Mouse (Mus musculus) C3H10T1/2 (cell line): ENCODE measurements around the gene Spg7. TPM values are rescaled to one million over a fixed set of nuclear protein-coding genes. Genes with fewer than 3 reads are reported as not detected.

ENCODE experiments used
- polyA plus RNA-seq, 2 experiments: library from polyadenylated mRNA; unstranded; fragments of >200 nt; fragmentation: generic; extraction: Trizol; gene quantifications; one replicate each; pipeline ENCODE4 v1.2.1; 2012; ENCODE audit warnings: missing spikeins in 2 of 2

Spg7 gene
- polyA plus RNA-seq, result 10 to 100 TPM; 28.8 to 58.1 TPM

GRCm38 (mm10) chr8:123062721-123063120, at the start of gene Spg7:
TSS of gene Spg7 (plus strand) at chr8:123062942.

GRCm38 (mm10) chr8:123042158-123042973, 20.4 kb upstream of the Spg7 start, which contains the start of gene Ankrd11:
TSS of gene Ankrd11 (minus strand) at chr8:123042277.

GRCm38 (mm10) chr8:123101735-123102685, 39.3 kb downstream of the Spg7 start, which contains the start of gene Rpl13:
TSS of gene Rpl13 (plus strand) at chr8:123102350.

GRCm38 (mm10) chr8:123117127-123117731, 54.5 kb downstream of the Spg7 start, which contains the start of gene Cpne7:
TSS of gene Cpne7 (plus strand) at chr8:123117374.

Other genes with a start within 250 kb of the Spg7 start
- under 1 TPM in 1 of 2 experiments, not detected in 1; 0.01 TPM for gene Cdh15, start 215.0 kb upstream of the Spg7 start, polyA plus RNA-seq
- 10 to 100 TPM in 1 of 2 experiments, 1 to 10 TPM in 1; 6.0 to 33.9 TPM for gene Ankrd11, start 20.7 kb upstream of the Spg7 start, polyA plus RNA-seq
- 1,000 to 10,000 TPM; 3,327 to 4,550 TPM for gene Rpl13, start 39.4 kb downstream of the Spg7 start, polyA plus RNA-seq
- gene Cpne7, start 54.4 kb downstream of the Spg7 start, polyA plus RNA-seq, result under 1 TPM in 1 of 2 experiments, not detected in 1; 0.01 TPM
- under 1 TPM; 0.06 to 0.35 TPM for gene Sult5a1, start 95.4 kb downstream of the Spg7 start, polyA plus RNA-seq
- under 1 TPM; 0.11 to 0.68 TPM for gene Dpep1, start 123.3 kb downstream of the Spg7 start, polyA plus RNA-seq
- gene Chmp1a, start 149.8 kb downstream of the Spg7 start, polyA plus RNA-seq, result 10 to 100 TPM; 76.4 to 98.0 TPM
- 1 to 10 TPM in 1 of 2 experiments, under 1 TPM in 1; 0.55 to 8.9 TPM for gene Spata33, start 149.9 kb downstream of the Spg7 start, polyA plus RNA-seq
- 10 to 100 TPM; 27.0 to 43.1 TPM for gene Cdk10, start 161.9 kb downstream of the Spg7 start, polyA plus RNA-seq
- gene Spata2l, start 173.3 kb downstream of the Spg7 start, polyA plus RNA-seq, result 1 to 10 TPM; 1.1 to 4.4 TPM
- 10 to 100 TPM in 1 of 2 experiments, 1 to 10 TPM in 1; 2.3 to 15.3 TPM for gene Zfp276, start 191.3 kb downstream of the Spg7 start, polyA plus RNA-seq
- gene Vps9d1, start 191.4 kb downstream of the Spg7 start, polyA plus RNA-seq, result 10 to 100 TPM in 1 of 2 experiments, 1 to 10 TPM in 1; 4.7 to 17.9 TPM